6 mouse cellular contexts compared by ENCODE assay signal in the genomic region with DNA sequence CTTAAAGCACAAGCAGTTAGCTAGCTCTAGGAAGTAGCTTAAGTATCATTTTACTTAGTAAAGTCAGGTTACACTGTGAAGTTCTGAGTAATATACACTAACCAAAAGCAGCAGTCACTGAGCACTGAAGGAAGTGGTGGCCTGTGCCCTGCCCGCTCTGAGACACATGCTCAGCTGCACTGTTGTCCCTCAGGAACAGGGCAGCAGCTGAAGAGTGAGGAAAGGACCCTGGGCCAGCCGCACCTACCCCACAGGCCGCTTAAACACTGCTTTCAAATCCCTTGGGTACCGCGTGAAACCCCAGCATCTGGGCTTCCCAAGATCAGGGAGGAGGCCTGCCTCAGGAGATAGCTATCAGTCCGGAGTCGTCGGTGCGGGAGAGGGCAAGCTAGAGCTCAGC.
A peak's percentile ranks its signal among the peaks of the same experiment; 100 is the strongest.
DNase-seq lines count a peak whose midpoint lies in the region; ATAC-seq and TF ChIP-seq lines count a peak whose summit lies in the region.
"Not testable (repeated sequence)": the region's sequence is repeated elsewhere in the genome, so short reads cannot be mapped to it uniquely, and the experiment has no call there.

No protein-coding gene starts in this region.

- TF ChIP-seq POLR2A in limb, embryonic 14.5 days (IDR thresholded peaks at IDR 0.05; ENCODE audit: borderline replicate concordance, extremely low read depth, insufficient read depth, insufficient read length); testis, adult 2 months (IDR thresholded peaks at IDR 0.05; ENCODE audit: control insufficient read depth, low read depth, low read length): not testable (repeated sequence)

- not testable (repeated sequence) for H3K4me2 ChIP-seq in embryonic facial prominence, embryonic 11.5 days (ENCODE audit: low read depth, low read length); embryonic facial prominence, embryonic 14.5 days (ENCODE audit: low read depth, low read length); hindbrain, embryonic 12.5 days (replicated peaks); limb, embryonic 14.5 days (replicated peaks; ENCODE audit: low read depth, low read length, severe bottlenecking)

- not testable (repeated sequence) for H3K9me3 ChIP-seq in E14TG2a.4 (ENCODE audit: low read length); embryonic facial prominence, embryonic 11.5 days (replicated peaks; ENCODE audit: control insufficient read depth, low read length); hindbrain, embryonic 12.5 days (replicated peaks); limb, embryonic 14.5 days (ENCODE audit: control insufficient read depth, low read length)
- H3K9me3 ChIP-seq in embryonic facial prominence, embryonic 14.5 days (ENCODE audit: control insufficient read depth, low read length): peaks cover 16% of the 10 kb centered on the region

- H3K9ac ChIP-seq in embryonic facial prominence, embryonic 11.5 days (replicated peaks; ENCODE audit: low read length); embryonic facial prominence, embryonic 14.5 days (ENCODE audit: low read depth, low read length); hindbrain, embryonic 12.5 days; limb, embryonic 14.5 days (ENCODE audit: low read depth, low read length, severe bottlenecking): not testable (repeated sequence)

- H3K4me3 ChIP-seq in E14TG2a.4 (replicated peaks; ENCODE audit: low read length): peak overlapping the region; percentile 17; the same call in 1 of the 2 replicates
- H3K4me3 ChIP-seq in embryonic facial prominence, embryonic 11.5 days (ENCODE audit: low read depth, low read length); embryonic facial prominence, embryonic 14.5 days (ENCODE audit: low read depth, low read length); hindbrain, embryonic 12.5 days; limb, embryonic 14.5 days (replicated peaks; ENCODE audit: low read length): not testable (repeated sequence)
- peak overlapping the region; percentile 89 for H3K4me3 ChIP-seq in testis, adult 2 months (ENCODE audit: control insufficient read depth, low read depth, low read length)

- 64% methylated on average over 9 of the region's 9 CpGs for WGBS in embryonic facial prominence, embryonic 11.5 days
- 63% methylated on average over 9 of the region's 9 CpGs for WGBS in embryonic facial prominence, embryonic 14.5 days
- 68% methylated on average over 9 of the region's 9 CpGs for WGBS in hindbrain, embryonic 12.5 days
- 77% methylated on average over 9 of the region's 9 CpGs for WGBS in limb, embryonic 14.5 days

- ATAC-seq in embryonic facial prominence, embryonic 11.5 days (replicated peaks; ENCODE audit: insufficient number of reproducible peaks, low FRiP score, low TSS enrichment, low read depth): peak; percentile 59; the same call in 1 of the 2 replicates
- ATAC-seq in embryonic facial prominence, embryonic 14.5 days (ENCODE audit: low read depth): 0 out of 2 replicates have a peak, but pooled peaks have one; percentile 22
- ATAC-seq in hindbrain, embryonic 12.5 days (ENCODE audit: low FRiP score): peak; percentile 46; the same call in 1 of the 2 replicates
- ATAC-seq in limb, embryonic 14.5 days (ENCODE audit: low FRiP score, low read depth): 0 out of 2 replicates have a peak, but pooled peaks have one; percentile 15

- DNase-seq in embryonic facial prominence, embryonic 11.5 days (ENCODE audit: low spot score); embryonic facial prominence, embryonic 14.5 days (ENCODE audit: low spot score); limb, embryonic 14.5 days (ENCODE audit: low spot score): not testable (repeated sequence)

- peaks cover 24% of the 10 kb centered on the region for H3K27me3 ChIP-seq in E14TG2a.4 (ENCODE audit: insufficient read depth, low read length)
- not testable (repeated sequence) for H3K27me3 ChIP-seq in embryonic facial prominence, embryonic 11.5 days (ENCODE audit: control insufficient read depth, insufficient read depth, low read length); embryonic facial prominence, embryonic 14.5 days (replicated peaks; ENCODE audit: control insufficient read depth, insufficient read depth, low read length); hindbrain, embryonic 12.5 days; limb, embryonic 14.5 days (ENCODE audit: control insufficient read depth, insufficient read depth, low read length); testis, adult 2 months (ENCODE audit: control insufficient read depth, insufficient read depth, low read length)

- H3K27ac ChIP-seq in embryonic facial prominence, embryonic 11.5 days (replicated peaks; ENCODE audit: low read depth, low read length); embryonic facial prominence, embryonic 14.5 days (replicated peaks; ENCODE audit: low read depth, low read length); hindbrain, embryonic 12.5 days; limb, embryonic 14.5 days (replicated peaks; ENCODE audit: low read depth, low read length); testis, adult 2 months (ENCODE audit: control insufficient read depth, insufficient read depth, low read depth, low read length): not testable (repeated sequence)

- not testable (repeated sequence) for H3K36me3 ChIP-seq in E14TG2a.4 (ENCODE audit: insufficient read depth, low read length); embryonic facial prominence, embryonic 11.5 days (replicated peaks; ENCODE audit: control insufficient read depth, insufficient read depth, low read depth, low read length); embryonic facial prominence, embryonic 14.5 days (ENCODE audit: control insufficient read depth, insufficient read depth, low read length); hindbrain, embryonic 12.5 days; limb, embryonic 14.5 days (ENCODE audit: control insufficient read depth, insufficient read depth, low read length); testis, adult 2 months (ENCODE audit: control insufficient read depth, insufficient read depth, low read length)

- not testable (repeated sequence) for H3K4me1 ChIP-seq in E14TG2a.4 (replicated peaks; ENCODE audit: low read depth, low read length); embryonic facial prominence, embryonic 11.5 days (ENCODE audit: control insufficient read depth, insufficient read depth, low read length); embryonic facial prominence, embryonic 14.5 days (ENCODE audit: control insufficient read depth, insufficient read depth, low read length); hindbrain, embryonic 12.5 days; limb, embryonic 14.5 days (ENCODE audit: control insufficient read depth, insufficient read depth, low read length); testis, adult 2 months (ENCODE audit: control insufficient read depth, insufficient read depth, low read length)

- not testable (repeated sequence) for TF ChIP-seq CTCF in E14TG2a.4 (conservative IDR thresholded peaks at IDR 0.05; ENCODE audit: low read length); testis, adult 2 months (IDR thresholded peaks at IDR 0.05; ENCODE audit: control insufficient read depth, insufficient read depth, insufficient replicate concordance, low read depth, low read length)
